Mouse (Mus musculus) E14TG2a.4 (cell line): ENCODE measurements around the gene Cnksr1.

Source experiments
- CTCF ChIP-seq: conservative IDR thresholded peaks from 2 replicates; pipeline ENCODE4 v1.5.1; 2014; ENCODE audit warnings: low read length
- NANOG ChIP-seq: IDR thresholded peaks from 2 replicates; pipeline ENCODE4 v1.6.1; 2014; ENCODE audit warnings: borderline replicate concordance, low read length, mixed read lengths
- POU5F1 ChIP-seq: IDR thresholded peaks from 2 replicates; pipeline ENCODE4 v1.6.1; 2014; ENCODE audit warnings: low read length, borderline replicate concordance

DNA sequence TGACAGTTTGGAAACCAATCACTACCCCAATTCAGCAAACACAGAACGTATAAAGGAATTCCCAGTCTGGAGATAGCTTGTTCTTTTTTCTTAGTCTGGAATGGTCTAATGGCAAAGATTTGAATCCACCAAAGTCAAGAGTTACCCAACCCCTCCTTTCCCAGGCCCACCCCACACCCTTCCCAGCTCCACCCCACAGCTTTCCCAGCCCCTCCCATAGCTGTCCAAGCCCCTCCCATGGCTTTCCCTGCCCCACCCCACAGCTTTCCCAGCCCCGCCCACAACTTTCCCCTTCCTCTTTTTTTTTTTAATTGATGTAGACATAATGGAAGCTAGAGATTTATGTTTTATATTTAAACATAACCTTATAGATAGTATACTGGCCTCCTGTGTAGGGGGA is 38.8 kb downstream of the Cnksr1 start:
- TF ChIP-seq CTCF (no peak), POU5F1 (no peak), NANOG (no peak)
